Mouse (Mus musculus): Measurements from ENCODE around the gene Casq1. TPM values are rescaled to one million over a fixed set of nuclear protein-coding genes. Genes with fewer than 3 reads are reported as not detected.
A peak's percentile ranks its signal among the peaks of the same experiment; 100 is the strongest.

Gene Casq1
- polyA plus RNA-seq, 1 experiment from 2014 or later: 2.1 TPM

GRCm38 (mm10) chr1:172204033-172204813 lies 15.4 kb downstream of the Casq1 start:
- peak overlapping the region; percentile 85 for H3K27ac ChIP-seq
- peak overlapping the region; percentile 85 for H3K9ac ChIP-seq
- peaks cover 12% of the 10 kb centered on the region for H3K36me3 ChIP-seq
- peak overlapping the region; percentile 72 for H3K4me3 ChIP-seq
- H3K4me2 ChIP-seq (replicated peaks): peak overlapping the region; percentile 77
- H3K9me3 ChIP-seq: no peaks in the 10 kb centered on the region
- no peak for ATAC-seq (ENCODE audit: low FRiP score, low read depth)
- H3K4me1 ChIP-seq: peaks cover 79% of the 10 kb centered on the region
- WGBS: 11% methylated on average over 9 of the region's 9 CpGs
- no peaks in the 10 kb centered on the region for H3K27me3 ChIP-seq (replicated peaks)

- no peaks in the 10 kb centered on the region for H3K27me3 ChIP-seq (replicated peaks)
- H3K27ac ChIP-seq: peak overlapping the region; percentile 85
- no peaks in the 10 kb centered on the region for H3K9me3 ChIP-seq
- 0% methylated on average over 4 of the region's 4 CpGs for WGBS
- peaks cover 17% of the 10 kb centered on the region for H3K36me3 ChIP-seq
- H3K9ac ChIP-seq: peak overlapping the region; percentile 85
- no peak for ATAC-seq (ENCODE audit: low FRiP score, low read depth)
- H3K4me1 ChIP-seq: peaks cover 79% of the 10 kb centered on the region
- H3K4me2 ChIP-seq (replicated peaks): peak overlapping the region; percentile 77
- peak overlapping the region; percentile 15; the same call in 1 of the 2 replicates for H3K4me3 ChIP-seq
Measured at GRCm38 (mm10) chr1:172203566-172203965, 16.1 kb downstream of the Casq1 start.

GRCm38 (mm10) chr1:172202894-172203522 lies 16.7 kb downstream of the Casq1 start:
- peak; percentile 36 for ATAC-seq (ENCODE audit: low FRiP score, low read depth)
- H3K4me2 ChIP-seq (replicated peaks): peak overlapping the region; percentile 77

GRCm38 (mm10) chr1:172201967-172202880 lies 17.4 kb downstream of the Casq1 start:
- Histone ChIP-seq H3K27me3 (replicated peaks) (no peaks in the 10 kb centered on the region), H3K27ac (peak overlapping the region; percentile 85), H3K4me2 (replicated peaks) (peak overlapping the region; percentile 77), H3K4me1 (peaks cover 75% of the 10 kb centered on the region), H3K4me3 (0 out of 2 replicates have a peak overlapping the region, but pooled peaks have one; percentile 15), H3K9ac (peak overlapping the region; percentile 43; the same call in 1 of the 2 replicates), H3K9me3 (no peaks in the 10 kb centered on the region), H3K36me3 (peaks cover 30% of the 10 kb centered on the region)
- peak; percentile 8 for ATAC-seq (ENCODE audit: low FRiP score, low read depth)
- 10% methylated on average over 14 of the region's 14 CpGs for WGBS

More at GRCm38 (mm10) chr1:172202894-172203522, 16.7 kb downstream of the Casq1 start:
- Histone ChIP-seq H3K36me3 (peaks cover 23% of the 10 kb centered on the region), H3K9ac (peak overlapping the region; percentile 85; the same call in 1 of the 2 replicates), H3K4me3 (0 out of 2 replicates have a peak overlapping the region, but pooled peaks have one; percentile 15), H3K27me3 (replicated peaks) (no peaks in the 10 kb centered on the region), H3K9me3 (no peaks in the 10 kb centered on the region), H3K27ac (peak overlapping the region; percentile 85), H3K4me1 (peaks cover 79% of the 10 kb centered on the region)
- 5% methylated on average over 2 of the region's 2 CpGs for WGBS

GRCm38 (mm10) chr1:172200871-172201447 lies 18.7 kb downstream of the Casq1 start:
- 20% methylated on average over 7 of the region's 7 CpGs for WGBS
- Histone ChIP-seq H3K9ac (no peak overlapping the region), H3K4me1 (peaks cover 64% of the 10 kb centered on the region), H3K9me3 (no peaks in the 10 kb centered on the region), H3K36me3 (peaks cover 43% of the 10 kb centered on the region), H3K4me3 (no peak overlapping the region; the same call in 1 of the 2 replicates), H3K27me3 (replicated peaks) (no peaks in the 10 kb centered on the region), H3K4me2 (replicated peaks) (peak overlapping the region; percentile 77), H3K27ac (peak overlapping the region; percentile 85; the same call in 1 of the 2 replicates)
- peak; percentile 69 for ATAC-seq (ENCODE audit: low FRiP score, low read depth)

GRCm38 (mm10) chr1:172200161-172200560 lies 19.5 kb downstream of the Casq1 start:
- Histone ChIP-seq H3K36me3 (peaks cover 50% of the 10 kb centered on the region), H3K27ac (peak overlapping the region; percentile 85; the same call in 1 of the 2 replicates), H3K4me3 (no peak overlapping the region), H3K9me3 (no peaks in the 10 kb centered on the region), H3K9ac (no peak overlapping the region), H3K4me1 (peaks cover 56% of the 10 kb centered on the region), H3K27me3 (replicated peaks) (no peaks in the 10 kb centered on the region), H3K4me2 (replicated peaks) (peak overlapping the region; percentile 77)
- no peak for ATAC-seq (ENCODE audit: low FRiP score, low read depth)
- 81% methylated on average over 5 of the region's 5 CpGs for WGBS

- Histone ChIP-seq H3K9me3 (no peaks in the 10 kb centered on the region), H3K27me3 (replicated peaks) (no peaks in the 10 kb centered on the region), H3K4me1 (peaks cover 44% of the 10 kb centered on the region), H3K9ac (no peak overlapping the region), H3K36me3 (peaks cover 62% of the 10 kb centered on the region), H3K4me3 (no peak overlapping the region), H3K4me2 (replicated peaks) (no peak overlapping the region), H3K27ac (no peak overlapping the region)
- ATAC-seq (ENCODE audit: low FRiP score, low read depth): no peak
- 94% methylated on average over 4 of the region's 4 CpGs for WGBS
Measured at GRCm38 (mm10) chr1:172198996-172199395, 20.7 kb downstream of the Casq1 start.

- H3K4me3 ChIP-seq: no peak overlapping the region
- peaks cover 37% of the 10 kb centered on the region for H3K4me1 ChIP-seq
- no peak overlapping the region for H3K4me2 ChIP-seq (replicated peaks)
- WGBS: 94% methylated on average over 8 of the region's 8 CpGs
- H3K27me3 ChIP-seq (replicated peaks): no peaks in the 10 kb centered on the region
- H3K9me3 ChIP-seq: no peaks in the 10 kb centered on the region
- no peak overlapping the region for H3K27ac ChIP-seq
- H3K36me3 ChIP-seq: peaks cover 68% of the 10 kb centered on the region
- ATAC-seq (ENCODE audit: low FRiP score, low read depth): no peak
- no peak overlapping the region for H3K9ac ChIP-seq
Measured at GRCm38 (mm10) chr1:172198316-172198715, 21.4 kb downstream of the Casq1 start.

GRCm38 (mm10) chr1:172197851-172198250 lies 21.8 kb downstream of the Casq1 start:
- Histone ChIP-seq H3K27ac (no peak overlapping the region), H3K4me2 (replicated peaks) (no peak overlapping the region), H3K4me3 (no peak overlapping the region), H3K9me3 (no peaks in the 10 kb centered on the region), H3K27me3 (replicated peaks) (no peaks in the 10 kb centered on the region), H3K36me3 (peaks cover 68% of the 10 kb centered on the region), H3K4me1 (peaks cover 33% of the 10 kb centered on the region), H3K9ac (no peak overlapping the region)
- 85% methylated on average over 5 of the region's 5 CpGs for WGBS
- ATAC-seq (ENCODE audit: low FRiP score, low read depth): no peak

- Histone ChIP-seq H3K36me3 (peaks cover 75% of the 10 kb centered on the region), H3K27ac (no peak overlapping the region), H3K9me3 (no peaks in the 10 kb centered on the region), H3K27me3 (replicated peaks) (no peaks in the 10 kb centered on the region), H3K9ac (no peak overlapping the region), H3K4me2 (replicated peaks) (no peak overlapping the region), H3K4me1 (peaks cover 26% of the 10 kb centered on the region), H3K4me3 (no peak overlapping the region)
- 92% methylated on average over 3 of the region's 3 CpGs for WGBS
- ATAC-seq (ENCODE audit: low FRiP score, low read depth): no peak
Measured at GRCm38 (mm10) chr1:172197146-172197545, 22.5 kb downstream of the Casq1 start.

- H3K27me3 ChIP-seq (replicated peaks): no peaks in the 10 kb centered on the region
- WGBS: 87% methylated on average over 8 of the region's 8 CpGs
- no peaks in the 10 kb centered on the region for H3K4me1 ChIP-seq
- peaks cover 90% of the 10 kb centered on the region for H3K36me3 ChIP-seq
- H3K4me3 ChIP-seq: no peak overlapping the region
- H3K4me2 ChIP-seq (replicated peaks): no peak overlapping the region
- no peak overlapping the region for H3K9ac ChIP-seq
- no peak for ATAC-seq (ENCODE audit: low FRiP score, low read depth)
- H3K9me3 ChIP-seq: no peaks in the 10 kb centered on the region
- no peak overlapping the region for H3K27ac ChIP-seq
Measured at GRCm38 (mm10) chr1:172194435-172194834, 25.2 kb downstream of the Casq1 start.
